10 mouse cellular contexts compared by ENCODE assay signal in genomic region chr13:32256121-32256520, GRCm38 (mm10).
DNase-seq lines count a peak whose midpoint lies in the region; ATAC-seq and TF ChIP-seq lines count a peak whose summit lies in the region.
"Had no signal": no experiment of that assay in that cellular context is flagged by ENCODE, and none has a peak within 500 bp of the region (broad histone marks: within the 10 kb centered on the region; RNA-seq: fewer than 3 reads in every experiment).

No protein-coding gene starts in this region.

- peaks cover 14% of the 10 kb centered on the region for H3K4me1 ChIP-seq in heart, postnatal 0 days (ENCODE audit: control insufficient read depth, insufficient read depth)
- H3K4me1 ChIP-seq in hindbrain, embryonic 11.5 days (replicated peaks; ENCODE audit: control insufficient read depth, insufficient read depth, low read length), result no peaks in the 10 kb centered on the region

- H3K36me3 ChIP-seq in heart, postnatal 0 days (replicated peaks; ENCODE audit: control insufficient read depth, insufficient read depth, low read length), result no peaks in the 10 kb centered on the region
- no peaks in the 10 kb centered on the region for H3K36me3 ChIP-seq in hindbrain, embryonic 11.5 days (ENCODE audit: control insufficient read depth, insufficient read depth, low read length)
- H3K36me3 ChIP-seq: liver, embryonic 12.5 days had no signal

- no peaks in the 10 kb centered on the region for H3K27me3 ChIP-seq in heart, postnatal 0 days (ENCODE audit: control insufficient read depth, insufficient read depth, low read length)
- no peaks in the 10 kb centered on the region for H3K27me3 ChIP-seq in hindbrain, embryonic 11.5 days (ENCODE audit: control insufficient read depth, insufficient read depth, low read length)
- H3K27me3 ChIP-seq: liver, embryonic 12.5 days had no signal

- intact Hi-C loops in left cerebral cortex, postnatal 4 days (cut with DNase I), result no loop called here

- H3K4me3 ChIP-seq in heart, postnatal 0 days (ENCODE audit: low read depth, low read length), result no peak overlapping the region
- no peak overlapping the region for H3K4me3 ChIP-seq in hindbrain, embryonic 11.5 days (ENCODE audit: low read depth, low read length)
- H3K4me3 ChIP-seq: liver, embryonic 12.5 days had no signal

- no peak for TF ChIP-seq CTCF in heart, postnatal 0 days (IDR thresholded peaks at IDR 0.05; ENCODE audit: low read depth)

- 15% methylated on average over 2 of the region's 2 CpGs for WGBS in heart, postnatal 0 days
- WGBS in hindbrain, embryonic 11.5 days, result 80% methylated on average over 2 of the region's 2 CpGs

- H3K9ac ChIP-seq in heart, postnatal 0 days (replicated peaks; ENCODE audit: low read depth, low read length), result no peak overlapping the region
- no peak overlapping the region for H3K9ac ChIP-seq in hindbrain, embryonic 11.5 days (ENCODE audit: low read depth, low read length)
- H3K9ac ChIP-seq: liver, embryonic 12.5 days had no signal

- no peaks in the 10 kb centered on the region for H3K9me3 ChIP-seq in heart, postnatal 0 days (replicated peaks; ENCODE audit: control insufficient read depth, low read length)
- H3K9me3 ChIP-seq in hindbrain, embryonic 11.5 days (ENCODE audit: control insufficient read depth, low read length), result no peaks in the 10 kb centered on the region
- H3K9me3 ChIP-seq: liver, embryonic 12.5 days had no signal

- peak; percentile 73 for ATAC-seq in heart, postnatal 0 days (ENCODE audit: insufficient read depth, low read depth)
- ATAC-seq in hindbrain, embryonic 11.5 days (ENCODE audit: low FRiP score), result no peak
- ATAC-seq: liver, embryonic 12.5 days had no signal

- no peak for TF ChIP-seq EP300 in heart, postnatal 0 days (IDR thresholded peaks at IDR 0.05; ENCODE audit: low read depth)

- no peak overlapping the region for H3K27ac ChIP-seq in heart, postnatal 0 days (ENCODE audit: low read depth)
- H3K27ac ChIP-seq in hindbrain, embryonic 11.5 days (ENCODE audit: low read depth, low read length), result no peak overlapping the region
- H3K27ac ChIP-seq: liver, embryonic 12.5 days had no signal

- no peak overlapping the region for H3K4me2 ChIP-seq in heart, postnatal 0 days (ENCODE audit: low read depth, low read length)
- no peak overlapping the region for H3K4me2 ChIP-seq in hindbrain, embryonic 11.5 days (replicated peaks; ENCODE audit: low read depth, low read length)
- H3K4me2 ChIP-seq: liver, embryonic 12.5 days had no signal

- peak; percentile 2 for DNase-seq in left cerebral cortex, postnatal 4 days
- no peak for DNase-seq in left cerebral cortex, adult 11 months (ENCODE audit: low spot score)
- peak; percentile 32 for DNase-seq in NIH3T3 (ENCODE audit: low read depth)
- peak; percentile 47 for DNase-seq in adrenal gland, postnatal 14 days
- peak; percentile 58 for DNase-seq in heart, postnatal 0 days (ENCODE audit: low spot score)
- DNase-seq in hindbrain, embryonic 11.5 days (ENCODE audit: low spot score), result no peak
- DNase-seq in embryo, embryonic 11 days, result no peak
- DNase-seq: kidney, postnatal 14 days; spleen, adult 18-20 months had no signal

Comparison
In these comparisons a context has a peak if more than half of its experiments do, and no peak if none do; other contexts are left out.
1. DNase-seq: peak in left cerebral cortex, postnatal 4 days (single experiment), NIH3T3 (single experiment), adrenal gland, postnatal 14 days (single experiment) and heart, postnatal 0 days (single experiment); none in left cerebral cortex, adult 11 months (single experiment), hindbrain, embryonic 11.5 days (single experiment) and embryo, embryonic 11 days (single experiment).